Mouse (Mus musculus) heart, adult 2 months (tissue): ENCODE results near the gene Adgrl1.

Experiments used
- CTCF ChIP-seq: fragments of 200-600 bp; IDR thresholded peaks from 2 replicates; pipeline ENCODE4 v1.8.1; 2022; ENCODE audit warnings: antibody characterized with exemption, mild to moderate bottlenecking, moderate library complexity
- POLR2A ChIP-seq: fragments of 200-500 bp; IDR thresholded peaks from 2 replicates; pipeline ENCODE4 v1.6.1; 2011; ENCODE audit warnings: mild to moderate bottlenecking, low read depth, low read length, control low read depth; ENCODE audit not compliant: insufficient read depth

DNA sequence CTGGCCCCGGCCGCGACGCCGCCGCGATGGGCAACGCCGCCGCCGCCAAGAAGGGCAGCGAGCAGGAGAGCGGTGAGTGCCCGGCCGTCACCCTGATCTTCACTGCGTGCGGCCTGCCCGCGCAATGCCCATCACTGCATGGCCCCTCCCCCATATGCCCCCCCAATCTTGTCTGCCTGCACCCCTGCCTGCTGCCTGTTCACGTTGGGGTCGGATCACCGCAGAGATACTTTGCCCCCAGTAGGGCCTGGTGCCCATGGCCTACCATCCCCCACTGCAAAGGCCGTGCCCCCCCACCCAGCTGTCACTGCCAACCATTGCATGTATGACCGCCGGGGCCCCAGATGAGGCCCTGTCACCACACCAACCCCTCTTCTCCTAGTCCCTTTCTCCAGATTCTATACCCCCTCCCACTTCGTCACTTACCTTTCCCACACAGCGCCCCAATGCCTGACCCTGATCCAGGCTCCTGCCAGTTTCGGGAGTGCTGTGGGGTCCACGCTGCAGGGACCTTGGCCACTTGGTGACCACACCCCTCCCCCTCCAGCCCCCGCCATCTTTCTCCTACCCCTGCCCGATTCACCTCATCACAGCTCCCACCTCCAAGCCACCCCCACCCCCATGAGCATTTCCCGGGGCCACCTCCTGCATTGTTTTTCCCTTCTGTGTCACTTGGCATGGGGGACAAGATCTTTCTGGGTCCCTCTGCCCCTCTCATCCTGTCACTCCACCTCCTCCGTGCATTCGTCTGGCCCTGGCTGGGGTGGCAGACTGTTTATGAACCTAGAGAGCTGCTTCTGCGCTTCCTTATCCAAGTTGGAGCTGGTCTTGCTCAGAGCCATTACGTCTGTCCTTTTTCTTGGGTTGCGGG lies 73.5 kb downstream of the Adgrl1 start:
- TF ChIP-seq POLR2A (0 out of 2 replicates have a peak, but pooled peaks have one; percentile 7), CTCF (no peak)
